Mouse (Mus musculus) liver, embryonic 11.5 days (tissue): ENCODE results near the gene Adamts16. TPM values are rescaled to one million over a fixed set of nuclear protein-coding genes. Genes with fewer than 3 reads are reported as not detected.
A peak's percentile ranks its signal among the peaks of the same experiment; 100 is the strongest.

ENCODE experiments used
- ATAC-seq: fragments of 200-750 bp; cut with Nextera tagmentation; replicated peaks from 2 replicates; pipeline ENCODE4 v1.8.0; 2017; ENCODE audit warnings: moderate number of reproducible peaks, mild to moderate bottlenecking, moderate TSS enrichment, moderate library complexity; ENCODE audit not compliant: low FRiP score
- DNase-seq: peaks from one replicate; pipeline ENCODE4 v3.0.0-alpha.2; 2017; ENCODE audit warnings: low spot score
- H3K27ac ChIP-seq: fragments of 300-500 bp; sonication (generic); 2 replicates; pipeline ENCODE4 v1.5.1; 2014; ENCODE audit warnings: mild to moderate bottlenecking, low read depth, low read length, control low read depth
- H3K27me3 ChIP-seq: fragments of 300-500 bp; sonication (generic); replicated peaks from 2 replicates; pipeline ENCODE4 v1.6.1; 2014; ENCODE audit warnings: low read length, mixed read lengths; ENCODE audit not compliant: control insufficient read depth, insufficient read depth
- H3K36me3 ChIP-seq: fragments of 300-500 bp; sonication (generic); 2 replicates; pipeline ENCODE4 v1.6.1; 2014; ENCODE audit warnings: mild to moderate bottlenecking, low read length, moderate library complexity, mixed read lengths; ENCODE audit not compliant: control insufficient read depth, insufficient read depth
- H3K4me1 ChIP-seq: fragments of 300-500 bp; sonication (generic); replicated peaks from 2 replicates; pipeline ENCODE4 v1.6.1; 2014; ENCODE audit warnings: low read length, mixed read lengths; ENCODE audit not compliant: control insufficient read depth, insufficient read depth
- H3K4me2 ChIP-seq: fragments of 300-500 bp; sonication (generic); 2 replicates; pipeline ENCODE4 v1.6.1; 2014; ENCODE audit warnings: mild to moderate bottlenecking, control low read depth, moderate library complexity
- H3K4me3 ChIP-seq: fragments of 300-500 bp; sonication (generic); 2 replicates; pipeline ENCODE4 v1.5.1; 2014; ENCODE audit warnings: low read depth, low read length, control low read depth
- H3K9ac ChIP-seq: fragments of 300-500 bp; sonication (generic); 2 replicates; pipeline ENCODE4 v1.6.1; 2014; ENCODE audit warnings: low read depth, low read length, control low read depth
- H3K9me3 ChIP-seq: fragments of 300-500 bp; sonication (generic); 2 replicates; pipeline ENCODE4 v1.6.1; 2016; ENCODE audit warnings: low read length, inconsistent platforms, mixed read lengths; ENCODE audit not compliant: control insufficient read depth
- WGBS: fragments of 180-500 bp; shearing (Covaris S2); extraction: QIAGEN DNeasy Blood & Tissue Kit; methylation state at CpG from one replicate; pipeline ENCODE4 v1.1.7; 2014; 5-methylcytosine and 5-hydroxymethylcytosine counted together
- polyA plus RNA-seq: library from polyadenylated mRNA; unstranded; fragments of >200 nt; fragmentation: Nextera tagmentation; extraction: Ambion mirVana; gene quantifications from 2 replicates; pipeline ENCODE4 v1.2.1, GENCODE M21; 2014

Adamts16 gene
- polyA plus RNA-seq, 1 experiment from 2014 or later, result 0.19 TPM

GRCm38 (mm10) chr13:70842126-70842525, 515 bp upstream of the Adamts16 start:
- WGBS, result 51% methylated on average over 4 of the region's 4 CpGs
- no peak overlapping the region for H3K4me3 ChIP-seq
- no peak overlapping the region for H3K27ac ChIP-seq
- no peak overlapping the region for H3K4me2 ChIP-seq
- no peaks in the 10 kb centered on the region for H3K9me3 ChIP-seq
- no peaks in the 10 kb centered on the region for H3K36me3 ChIP-seq
- no peak overlapping the region for H3K9ac ChIP-seq
- no peaks in the 10 kb centered on the region; the same call in 1 of the 2 replicates for H3K4me1 ChIP-seq
- ATAC-seq (no peak), DNase-seq (no peak)
- peaks cover 25% of the 10 kb centered on the region for H3K27me3 ChIP-seq

GRCm38 (mm10) chr13:70840161-70840560, 1.4 kb downstream of the Adamts16 start:
- peaks cover 25% of the 10 kb centered on the region for H3K27me3 ChIP-seq
- WGBS, result 8% methylated on average over 6 of the region's 6 CpGs
- no peak for ATAC-seq
- H3K9ac ChIP-seq, result no peak overlapping the region
- H3K4me1 ChIP-seq, result no peaks in the 10 kb centered on the region; the same call in 1 of the 2 replicates
- peak; percentile 43 for DNase-seq
- no peak overlapping the region for H3K27ac ChIP-seq
- H3K4me3 ChIP-seq, result no peak overlapping the region
- H3K9me3 ChIP-seq, result no peaks in the 10 kb centered on the region
- no peaks in the 10 kb centered on the region for H3K36me3 ChIP-seq
- H3K4me2 ChIP-seq, result no peak overlapping the region

- DNase-seq (no peak), ATAC-seq (no peak)
- WGBS, result 78% methylated on average over 5 of the region's 5 CpGs
- Histone ChIP-seq H3K9me3 (no peaks in the 10 kb centered on the region), H3K27ac (no peak overlapping the region), H3K4me3 (no peak overlapping the region), H3K36me3 (no peaks in the 10 kb centered on the region), H3K9ac (no peak overlapping the region), H3K27me3 (peaks cover 19% of the 10 kb centered on the region), H3K4me1 (no peaks in the 10 kb centered on the region; the same call in 1 of the 2 replicates), H3K4me2 (no peak overlapping the region)
These were observed 4.0 kb downstream of the Adamts16 start for GRCm38 (mm10) chr13:70837571-70837970.

DNA sequence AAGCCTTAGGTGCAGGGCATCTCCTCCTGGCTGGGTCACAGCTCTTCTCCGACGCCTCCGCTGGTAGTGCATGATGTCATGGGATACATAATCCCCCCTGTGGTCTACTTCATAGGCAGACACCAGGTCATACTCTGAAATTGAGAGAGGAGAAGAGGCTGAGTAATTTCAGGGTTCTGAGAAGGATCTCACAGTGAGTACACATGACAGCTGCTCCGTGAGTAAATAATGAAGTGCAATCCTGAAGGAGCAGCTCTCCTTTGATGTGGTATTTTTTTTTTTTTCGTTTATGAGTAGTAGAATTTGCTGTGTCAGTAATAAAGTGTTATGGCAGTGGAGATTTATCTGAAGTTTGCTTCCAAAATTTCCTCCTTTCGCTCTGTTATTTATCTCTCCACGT, 5.4 kb downstream of the Adamts16 start:
- ATAC-seq, result no peak
- H3K4me1 ChIP-seq, result no peaks in the 10 kb centered on the region; the same call in 1 of the 2 replicates
- H3K27me3 ChIP-seq, result peaks cover 7% of the 10 kb centered on the region
- H3K27ac ChIP-seq, result no peak overlapping the region
- H3K4me2 ChIP-seq, result no peak overlapping the region
- DNase-seq, result no peak
- H3K9me3 ChIP-seq, result no peaks in the 10 kb centered on the region
- H3K9ac ChIP-seq, result no peak overlapping the region
- 63% methylated on average over 7 of the region's 7 CpGs for WGBS
- no peak overlapping the region for H3K4me3 ChIP-seq
- H3K36me3 ChIP-seq, result no peaks in the 10 kb centered on the region

- DNase-seq (no peak), ATAC-seq (no peak)
- WGBS, result 77% methylated on average over 6 of the region's 6 CpGs
- H3K9ac ChIP-seq, result no peak overlapping the region
- no peaks in the 10 kb centered on the region for H3K4me1 ChIP-seq
- no peaks in the 10 kb centered on the region for H3K36me3 ChIP-seq
- H3K9me3 ChIP-seq, result no peaks in the 10 kb centered on the region
- no peak overlapping the region for H3K4me3 ChIP-seq
- H3K4me2 ChIP-seq, result no peak overlapping the region
- H3K27me3 ChIP-seq, result no peaks in the 10 kb centered on the region
- H3K27ac ChIP-seq, result no peak overlapping the region
These were observed 8.9 kb downstream of the Adamts16 start for GRCm38 (mm10) chr13:70832593-70833138.

- ATAC-seq (no peak), DNase-seq (no peak)
- 70% methylated on average over 4 of the region's 4 CpGs for WGBS
These were observed 10.6 kb downstream of the Adamts16 start for GRCm38 (mm10) chr13:70831041-70831440.

DNA sequence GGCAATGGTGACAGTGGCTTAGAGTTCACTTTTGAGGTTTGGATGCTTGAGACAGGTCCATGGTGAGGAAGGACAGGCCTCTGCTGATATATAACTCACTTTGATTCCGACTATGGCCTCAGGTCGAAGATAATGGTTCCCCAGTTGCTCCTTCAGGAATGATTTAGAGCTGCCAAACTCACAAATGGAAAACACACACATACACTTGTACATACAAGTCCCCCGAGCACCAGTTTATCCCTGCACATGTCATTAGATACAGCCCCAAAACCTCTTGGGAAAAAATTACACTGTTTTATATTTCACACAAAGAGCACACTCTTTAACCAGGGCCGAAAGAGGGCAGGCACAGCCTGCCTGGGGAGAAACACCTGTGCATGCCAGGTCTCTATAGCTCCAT, 14.1 kb downstream of the Adamts16 start:
- WGBS, result 71% methylated on average over 4 of the region's 4 CpGs
- no peak overlapping the region for H3K27ac ChIP-seq
- no peak overlapping the region for H3K4me2 ChIP-seq
- H3K4me3 ChIP-seq, result no peak overlapping the region
- no peak overlapping the region for H3K9ac ChIP-seq
- DNase-seq (no peak), ATAC-seq (no peak)
- no peaks in the 10 kb centered on the region for H3K36me3 ChIP-seq
- no peaks in the 10 kb centered on the region for H3K27me3 ChIP-seq
- H3K4me1 ChIP-seq, result no peaks in the 10 kb centered on the region
- no peaks in the 10 kb centered on the region for H3K9me3 ChIP-seq

More at GRCm38 (mm10) chr13:70831041-70831440, 10.6 kb downstream of the Adamts16 start:
- H3K4me2 ChIP-seq, result no peak overlapping the region
- H3K36me3 ChIP-seq, result no peaks in the 10 kb centered on the region
- H3K27me3 ChIP-seq, result no peaks in the 10 kb centered on the region
- no peak overlapping the region for H3K27ac ChIP-seq
- no peak overlapping the region for H3K9ac ChIP-seq
- no peak overlapping the region for H3K4me3 ChIP-seq
- H3K4me1 ChIP-seq, result no peaks in the 10 kb centered on the region
- no peaks in the 10 kb centered on the region for H3K9me3 ChIP-seq

DNA sequence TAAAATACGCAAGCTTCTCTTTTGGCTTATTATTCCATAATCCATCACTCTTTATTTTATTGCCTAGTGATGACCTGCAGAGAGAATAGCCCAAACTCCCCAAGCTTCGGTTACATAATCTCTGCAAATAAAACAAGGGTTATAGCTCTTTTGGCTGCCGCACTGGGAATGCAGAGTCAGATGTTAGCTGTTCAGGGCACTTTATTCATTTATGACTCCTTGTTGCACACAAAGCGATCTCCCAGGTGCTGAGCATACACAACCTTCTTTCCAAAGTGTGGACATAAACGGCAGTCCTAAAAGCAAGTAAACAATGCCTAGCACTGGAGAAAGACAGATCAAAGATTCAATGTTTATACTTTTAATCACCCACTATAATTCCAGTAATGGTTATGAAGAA, 16.3 kb downstream of the Adamts16 start:
- ATAC-seq, result no peak
- no peak for DNase-seq
- H3K27me3 ChIP-seq, result no peaks in the 10 kb centered on the region

DNA sequence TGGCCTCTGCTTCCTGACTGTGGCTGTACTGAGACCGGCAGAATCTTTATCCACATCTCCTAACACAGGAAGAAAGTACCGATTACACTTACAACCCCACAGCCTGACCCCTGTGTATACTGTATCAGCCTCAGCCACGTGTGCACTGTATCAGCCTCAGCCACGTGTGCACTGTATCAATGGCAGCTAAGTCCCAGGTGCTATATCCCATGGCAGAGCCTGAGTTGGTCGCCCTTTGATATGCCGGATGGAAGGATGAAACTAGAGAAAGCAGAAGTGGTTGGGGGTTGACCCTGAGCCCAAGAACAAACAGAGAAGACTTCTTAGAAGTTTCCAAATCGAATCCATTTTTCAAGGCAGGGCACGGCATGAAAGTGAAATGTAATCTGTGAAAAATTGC, 17.9 kb downstream of the Adamts16 start:
- H3K27ac ChIP-seq, result no peak overlapping the region
- WGBS, result 41% methylated on average over 8 of the region's 8 CpGs
- H3K27me3 ChIP-seq, result no peaks in the 10 kb centered on the region
- no peak overlapping the region for H3K9ac ChIP-seq
- no peaks in the 10 kb centered on the region for H3K4me1 ChIP-seq
- no peaks in the 10 kb centered on the region for H3K9me3 ChIP-seq
- no peak overlapping the region for H3K4me2 ChIP-seq
- ATAC-seq, result no peak
- H3K4me3 ChIP-seq, result no peak overlapping the region
- no peaks in the 10 kb centered on the region for H3K36me3 ChIP-seq
- no peak for DNase-seq

More for the DNA sequence above, 16.3 kb downstream of the Adamts16 start:
- Histone ChIP-seq H3K27ac (no peak overlapping the region), H3K9me3 (no peaks in the 10 kb centered on the region), H3K36me3 (no peaks in the 10 kb centered on the region), H3K4me1 (no peaks in the 10 kb centered on the region), H3K4me2 (no peak overlapping the region), H3K9ac (no peak overlapping the region), H3K4me3 (no peak overlapping the region)
- 79% methylated on average over 5 of the region's 5 CpGs for WGBS
